Mouse (Mus musculus) CH12.LX (cell line): ENCODE measurements around the gene Csrp2. TPM values are rescaled to one million over a fixed set of nuclear protein-coding genes. Genes with fewer than 3 reads are reported as not detected.

ENCODE experiments used
- DNase-seq: peaks from one replicate; pipeline ENCODE4 v3.0.0-alpha.2; 2013; ENCODE audit errors: extremely low read depth
- H3K27ac ChIP-seq: 2 replicates; pipeline ENCODE4 v1.5.1; 2012; ENCODE audit warnings: low read depth, mild to moderate bottlenecking, control low read depth, moderate library complexity; ENCODE audit not compliant: insufficient read depth
- H3K27me3 ChIP-seq: replicated peaks from 2 replicates; pipeline ENCODE3; 2012; ENCODE audit warnings: inconsistent platforms
- H3K36me3 ChIP-seq, 2 experiments: replicated peaks in 1 of 2; 2 replicates each; pipeline versions ENCODE3 to v1.6.1; 2012; ENCODE audit warnings: inconsistent platforms in 1 of 2, low read length in 1 of 2, mild to moderate bottlenecking in 1 of 2, mixed read lengths in 1 of 2, moderate library complexity in 1 of 2; ENCODE audit not compliant: control insufficient read depth in 1 of 2, insufficient read depth in 1 of 2
- H3K4me1 ChIP-seq, 2 experiments: 2 replicates each; pipeline ENCODE4 v1.6.1; 2012; ENCODE audit warnings: inconsistent platforms in 1 of 2, moderate library complexity in 1 of 2; ENCODE audit not compliant: insufficient read depth in 2 of 2, control insufficient read depth in 1 of 2
- H3K4me2 ChIP-seq: 2 replicates; pipeline ENCODE4 v1.6.1; 2012; ENCODE audit warnings: low read depth, mild to moderate bottlenecking, control low read depth; ENCODE audit not compliant: poor library complexity, insufficient read depth, severe bottlenecking
- H3K4me3 ChIP-seq, 3 experiments: fragments of 150-350 bp in 1 of 3; sonication (generic) in 1 of 3; replicated peaks in 1 of 3; 2 replicates each; pipeline versions ENCODE3 to v1.5.1; 2011 to 2012; ENCODE audit warnings: low read depth in 2 of 3, low read length in 2 of 3, mild to moderate bottlenecking in 2 of 3, moderate library complexity in 2 of 3, control low read depth in 1 of 3, improper control_type of control experiment in 1 of 3, inconsistent platforms in 1 of 3, mixed read lengths in 1 of 3; ENCODE audit not compliant: poor library complexity in 1 of 3
- H3K79me2 ChIP-seq: replicated peaks from 2 replicates; pipeline ENCODE4 v1.6.1; 2012; ENCODE audit warnings: mild to moderate bottlenecking, moderate library complexity; ENCODE audit not compliant: control insufficient read depth, poor library complexity, insufficient read depth, severe bottlenecking; ENCODE audit errors: extremely low read depth
- H3K9ac ChIP-seq: 2 replicates; pipeline ENCODE4 v1.6.1; 2012; ENCODE audit warnings: low read depth, mild to moderate bottlenecking, control low read depth, moderate library complexity; ENCODE audit not compliant: insufficient read depth
- H3K9me3 ChIP-seq: replicated peaks from 2 replicates; pipeline ENCODE3; 2012; ENCODE audit warnings: low read length, inconsistent platforms, mixed read lengths
- CHD2 ChIP-seq: IDR thresholded peaks from 2 replicates; pipeline ENCODE4 v1.6.1; 2011; ENCODE audit warnings: low read length, improper control_type of control experiment
- CTCF ChIP-seq, 2 experiments: IDR thresholded peaks in 1 of 2; conservative IDR thresholded peaks in 1 of 2; 2 replicates each; pipeline ENCODE4 v1.5.1; 2011 to 2012; ENCODE audit warnings: low read depth in 2 of 2, low read length in 2 of 2, improper control_type of control experiment in 1 of 2, inconsistent platforms in 1 of 2, mild to moderate bottlenecking in 1 of 2, moderate library complexity in 1 of 2
- E2F4 ChIP-seq: IDR thresholded peaks from 2 replicates; pipeline ENCODE4 v1.6.1; 2011; ENCODE audit warnings: low read depth, low read length, improper control_type of control experiment; ENCODE audit not compliant: insufficient replicate concordance
- ETS1 ChIP-seq: conservative IDR thresholded peaks from 2 replicates; pipeline ENCODE4 v1.6.1; 2012; ENCODE audit warnings: low read depth, mild to moderate bottlenecking, inconsistent platforms, low read length, improper control_type of control experiment, moderate library complexity
- JUND ChIP-seq: conservative IDR thresholded peaks from 2 replicates; pipeline ENCODE4 v1.6.1; 2011; ENCODE audit warnings: low read depth, low read length, improper control_type of control experiment
- KAT2A ChIP-seq: IDR thresholded peaks from 2 replicates; pipeline ENCODE4 v1.6.1; 2012; ENCODE audit warnings: low read length, improper control_type of control experiment, inconsistent platforms; ENCODE audit not compliant: insufficient replicate concordance
- MAFK ChIP-seq: IDR thresholded peaks from 2 replicates; pipeline ENCODE4 v1.6.1; 2011; ENCODE audit warnings: low read length, improper control_type of control experiment; ENCODE audit not compliant: insufficient replicate concordance
- MAZ ChIP-seq: IDR thresholded peaks from 2 replicates; pipeline ENCODE4 v1.6.1; 2012; ENCODE audit warnings: low read depth, mild to moderate bottlenecking, inconsistent platforms, low read length, improper control_type of control experiment, moderate library complexity
- MEF2A ChIP-seq: IDR thresholded peaks from 2 replicates; pipeline ENCODE4 v1.6.1; 2014; ENCODE audit warnings: low read depth, mild to moderate bottlenecking, inconsistent platforms, low read length, improper control_type of control experiment, borderline replicate concordance
- MXI1 ChIP-seq: IDR thresholded peaks from 2 replicates; pipeline ENCODE4 v1.6.1; 2011; ENCODE audit warnings: mild to moderate bottlenecking, low read depth, low read length, improper control_type of control experiment
- MYC ChIP-seq: IDR thresholded peaks from 2 replicates; pipeline ENCODE4 v1.6.1; 2011; ENCODE audit warnings: low read depth, mild to moderate bottlenecking, improper control_type of control experiment, low read length
- NELFE ChIP-seq: IDR thresholded peaks from 2 replicates; pipeline ENCODE4 v1.6.1; 2011; ENCODE audit warnings: low read depth, low read length, improper control_type of control experiment
- NRF1 ChIP-seq: IDR thresholded peaks from 2 replicates; pipeline ENCODE4 v1.6.1; 2014; ENCODE audit warnings: low read depth, mild to moderate bottlenecking, inconsistent platforms, low read length, improper control_type of control experiment, moderate library complexity
- PAX5 ChIP-seq: IDR thresholded peaks from 2 replicates; pipeline ENCODE4 v1.6.1; 2012; ENCODE audit warnings: low read length, inconsistent platforms, mixed read lengths
- POLR2A ChIP-seq: IDR thresholded peaks from 2 replicates; pipeline ENCODE4 v1.6.1; 2011; ENCODE audit warnings: low read depth, mild to moderate bottlenecking, improper control_type of control experiment, low read length
- POLR2AphosphoS2 ChIP-seq: IDR thresholded peaks from 2 replicates; pipeline ENCODE4 v1.6.1; 2011; ENCODE audit warnings: low read depth, low read length, improper control_type of control experiment
- RAD21 ChIP-seq: IDR thresholded peaks from 2 replicates; pipeline ENCODE4 v1.6.1; 2011; ENCODE audit warnings: low read depth, mild to moderate bottlenecking, low read length, improper control_type of control experiment, moderate library complexity
- SIN3A ChIP-seq: IDR thresholded peaks from 2 replicates; pipeline ENCODE4 v1.6.1; 2012; ENCODE audit warnings: low read length, improper control_type of control experiment, inconsistent platforms
- SMC3 ChIP-seq: IDR thresholded peaks from 2 replicates; pipeline ENCODE4 v1.6.1; 2011; ENCODE audit warnings: low read depth, low read length, improper control_type of control experiment
- USF2 ChIP-seq: conservative IDR thresholded peaks from 2 replicates; pipeline ENCODE4 v1.6.1; 2011; ENCODE audit warnings: low read depth, low read length, improper control_type of control experiment
- ZC3H11A ChIP-seq: IDR thresholded peaks from 2 replicates; pipeline ENCODE4 v1.6.1; 2012; ENCODE audit warnings: low read depth, mild to moderate bottlenecking, inconsistent platforms, low read length, improper control_type of control experiment
- ZKSCAN1 ChIP-seq: IDR thresholded peaks from 2 replicates; pipeline ENCODE4 v1.6.1; 2012; ENCODE audit warnings: low read depth, inconsistent platforms, low read length, improper control_type of control experiment, borderline replicate concordance
- ZMIZ1 ChIP-seq: IDR thresholded peaks from 2 replicates; pipeline ENCODE4 v1.6.1; 2012; ENCODE audit warnings: low read depth, mild to moderate bottlenecking, inconsistent platforms, low read length, improper control_type of control experiment
- ZNF384 ChIP-seq: IDR thresholded peaks from 2 replicates; pipeline ENCODE4 v1.6.1; 2012; ENCODE audit warnings: low read depth, low read length, improper control_type of control experiment, inconsistent platforms
- dilution Hi-C: fragments of 300-500 bp; cut with MboI; formaldehyde crosslinking; loops from 2 replicates; pipeline ENCODE4 v1.14.3; 2020; ENCODE audit warnings: low sequenced_read_pairs; ENCODE audit not compliant: extremely low pct_unique_long_range_greater_than_20kb, extremely low pct_ligation_motif_present
- in situ Hi-C: fragments of 300-500 bp; cut with MboI; formaldehyde crosslinking; loops from 3 replicates; pipeline ENCODE4 v1.14.3; 2019; ENCODE audit warnings: low sequenced_read_pairs, low pct_ligation_motif_present, low pct_unique_long_range_greater_than_20kb, mixed read lengths
- polyA plus RNA-seq: library from polyadenylated mRNA; unstranded; fragments of >175 nt; gene quantifications from 2 replicates; pipeline ENCODE4 v1.2.1, GENCODE M21; 2012; ENCODE audit warnings: low read depth; ENCODE audit not compliant: insufficient read length
- total RNA-seq, 2 experiments: library from RNA; depleted of rRNA; stranded (reverse); fragments of 300-350 nt in 1 of 2; fragments of >200 nt in 1 of 2; gene quantifications; 2 replicates each; pipeline ENCODE4 v1.2.3; 2012 to 2014

The Csrp2 gene
- total and polyA plus RNA-seq, 3 experiments = 0.82 to 1.3 (median 0.87) TPM

- Histone ChIP-seq H3K4me3 (no peak overlapping the region), H3K4me1 (peaks cover 0 to 6% of the 10 kb centered on the region in 2 experiments; a peak in 1 of 4 replicates), H3K4me2 (no peak overlapping the region), H3K79me2 (no peaks in the 10 kb centered on the region), H3K27me3 (no peaks in the 10 kb centered on the region), H3K27ac (no peak overlapping the region), H3K9me3 (no peaks in the 10 kb centered on the region), H3K36me3 (peaks cover 13 to 51% of the 10 kb centered on the region in 2 experiments), H3K9ac (no peak overlapping the region)
- no peak for TF ChIP-seq NELFE
- TF ChIP-seq ETS1 = no peak
- TF ChIP-seq MYC = no peak
- TF ChIP-seq ZMIZ1 = no peak
- no peak for TF ChIP-seq POLR2A
- TF ChIP-seq E2F4 = no peak
- no peak for TF ChIP-seq MAZ
- dilution Hi-C loops (no loop called here), in situ Hi-C loops (loop anchor here (10.0 kb wide), 1 partner anchor 177 kb away; no protein-coding TSS in a partner anchor)
- no peak for DNase-seq
Observed at GRCm38 (mm10) chr10:110971483-110971882, 51.9 kb downstream of the Csrp2 start.

DNA sequence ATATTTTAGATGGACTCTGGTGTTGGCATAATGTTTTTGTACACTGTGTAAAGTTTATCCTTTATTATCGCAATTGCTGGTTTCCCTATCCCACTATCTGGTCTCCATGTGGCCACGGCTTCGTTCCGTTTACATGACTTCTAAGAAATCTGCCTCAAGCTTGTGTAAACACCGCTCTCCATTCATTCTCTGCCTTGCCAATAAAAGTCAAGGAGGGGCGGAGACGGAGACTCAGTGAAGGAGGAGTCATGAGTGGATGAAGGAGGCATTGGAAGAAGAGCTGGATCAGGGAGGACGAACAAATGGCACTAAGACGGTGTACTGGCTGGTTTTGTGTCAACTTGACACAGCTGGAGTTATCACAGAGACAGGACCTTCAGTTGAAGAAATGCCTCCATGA lies 52.4 kb downstream of the Csrp2 start:
- in situ Hi-C loops = loop anchor here (10.0 kb wide), 1 partner anchor 177 kb away; no protein-coding TSS in a partner anchor

DNA sequence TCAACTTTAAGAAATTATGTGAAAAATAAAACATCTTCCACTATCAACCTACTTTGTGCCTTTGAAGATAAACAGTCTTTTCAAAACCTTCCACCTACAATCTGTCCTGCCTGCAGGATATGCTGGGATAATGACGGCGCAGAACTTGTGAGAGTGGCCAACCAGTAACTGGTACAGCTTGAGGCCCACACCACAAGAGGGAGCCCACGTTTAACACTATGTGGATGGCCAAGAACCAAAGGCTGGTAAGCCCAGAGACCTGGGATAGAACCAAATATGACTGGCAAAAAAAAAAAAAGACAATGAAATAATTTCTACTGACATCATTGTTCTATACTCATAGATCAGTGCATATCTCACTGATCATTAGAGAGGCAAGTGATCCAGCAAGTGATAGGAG lies 54.9 kb downstream of the Csrp2 start:
- TF ChIP-seq RAD21 = peak; percentile 62
- no peak for TF ChIP-seq MEF2A
- TF ChIP-seq CHD2 = no peak
- TF ChIP-seq SIN3A = no peak
- no peak for TF ChIP-seq POLR2AphosphoS2
- 0 out of 2 replicates have a peak, but pooled peaks have one; percentile 27 for TF ChIP-seq ZNF384
- TF ChIP-seq SMC3 = peak; percentile 46
- no peak for TF ChIP-seq JUND
- no peak for TF ChIP-seq MAFK
- TF ChIP-seq USF2 = no peak
- TF ChIP-seq CTCF (conservative IDR thresholded peaks at IDR 0.05 in 1 of 2, IDR thresholded peaks at IDR 0.05 in 1 of 2; ENCODE audit: low read depth in 2 of 2, low read length in 2 of 2) = peak in 1 of 2 experiments; percentile 73; a peak in 2 of 4 replicates
- TF ChIP-seq ZC3H11A = no peak
- TF ChIP-seq MXI1 = no peak
- peaks cover 0 to 6% of the 10 kb centered on the region in 2 experiments; a peak in 1 of 4 replicates for H3K4me1 ChIP-seq
- H3K9me3 ChIP-seq = no peaks in the 10 kb centered on the region
- H3K27ac ChIP-seq = no peak overlapping the region
- no peaks in the 10 kb centered on the region for H3K79me2 ChIP-seq
- dilution Hi-C loops = no loop called here
- H3K9ac ChIP-seq = no peak overlapping the region
- DNase-seq = peak; percentile 40
- H3K27me3 ChIP-seq = no peaks in the 10 kb centered on the region
- H3K36me3 ChIP-seq = peaks cover 9 to 51% of the 10 kb centered on the region in 2 experiments
- H3K4me3 ChIP-seq = no peak overlapping the region
- in situ Hi-C loops = loop anchor here (10.0 kb wide), 1 partner anchor 180 kb away; no protein-coding TSS in a partner anchor
- H3K4me2 ChIP-seq = no peak overlapping the region

More for the DNA sequence above, 52.4 kb downstream of the Csrp2 start:
- Histone ChIP-seq H3K4me3 (no peak overlapping the region), H3K36me3 (peaks cover 11 to 48% of the 10 kb centered on the region in 2 experiments), H3K79me2 (no peaks in the 10 kb centered on the region), H3K4me2 (no peak overlapping the region), H3K27ac (no peak overlapping the region), H3K9ac (no peak overlapping the region), H3K4me1 (peaks cover 0 to 6% of the 10 kb centered on the region in 2 experiments; a peak in 1 of 4 replicates), H3K9me3 (no peaks in the 10 kb centered on the region), H3K27me3 (no peaks in the 10 kb centered on the region)
- no peak for DNase-seq
- TF ChIP-seq MEF2A = no peak
- TF ChIP-seq NRF1 = no peak
- no peak for TF ChIP-seq CTCF (conservative IDR thresholded peaks at IDR 0.05 in 1 of 2, IDR thresholded peaks at IDR 0.05 in 1 of 2; ENCODE audit: low read depth in 2 of 2, low read length in 2 of 2)
- no peak for TF ChIP-seq CHD2
- no peak for TF ChIP-seq JUND
- no peak for TF ChIP-seq ZKSCAN1
- no peak for TF ChIP-seq KAT2A
- no peak for TF ChIP-seq ZNF384
- TF ChIP-seq PAX5 = no peak
- no peak for TF ChIP-seq POLR2A
- TF ChIP-seq MAZ = no peak
- no peak for TF ChIP-seq ZMIZ1
- TF ChIP-seq POLR2AphosphoS2 = no peak
- dilution Hi-C loops = no loop called here
